15 mouse cellular contexts compared by ENCODE assay signal in the genomic region with DNA sequence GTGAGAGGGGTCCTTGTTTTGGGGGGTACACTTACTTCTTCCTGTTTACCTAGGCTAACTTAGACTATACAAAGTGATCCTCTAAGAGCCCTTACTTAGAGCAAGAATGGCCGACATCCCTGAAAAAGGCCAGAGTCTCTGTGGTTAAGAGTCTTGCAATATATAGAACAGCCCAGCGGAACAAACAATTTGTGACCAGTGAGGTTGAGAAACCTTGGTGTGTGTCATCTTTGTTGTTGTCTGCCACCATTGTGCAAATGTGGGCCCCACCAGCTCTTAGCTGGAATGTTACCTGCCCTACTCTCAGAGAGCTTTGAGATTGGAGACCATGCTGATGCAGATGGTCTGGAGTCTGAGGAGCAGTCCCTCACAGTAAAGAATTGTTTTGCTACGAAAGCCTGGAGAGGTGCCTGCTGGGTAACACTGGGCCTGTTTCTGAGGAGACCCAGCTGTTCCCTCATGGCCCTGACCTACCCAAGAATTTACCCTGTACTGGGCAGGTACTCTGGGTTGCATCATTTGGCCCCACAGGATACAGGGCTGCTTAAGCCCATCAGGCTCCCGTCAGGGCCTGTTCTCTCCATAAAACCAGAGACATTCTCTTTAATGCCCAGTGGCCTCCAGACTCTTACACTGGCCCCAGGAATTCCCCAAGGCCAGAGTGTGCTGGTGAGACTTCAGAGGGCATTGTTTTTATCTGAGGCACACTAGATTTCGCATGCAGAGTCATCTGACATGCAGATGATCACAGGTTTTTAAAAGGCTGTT. TPM values are rescaled to one million over a fixed set of nuclear protein-coding genes. Genes with fewer than 3 reads are reported as not detected.
DNase-seq lines count a peak whose midpoint lies in the region; ATAC-seq and TF ChIP-seq lines count a peak whose summit lies in the region.
"Had no signal": no experiment of that assay in that cellular context is flagged by ENCODE, and none has a peak within 500 bp of the region (broad histone marks: within the 10 kb centered on the region; RNA-seq: fewer than 3 reads in every experiment).

No protein-coding gene starts in this region.

- DNase-seq in forebrain, embryonic 10.5 days (ENCODE audit: extremely low spot score, low spot score): no peak
- no peak for DNase-seq in liver, postnatal 0 days
- no peak for DNase-seq in liver
- DNase-seq in MN1 (ENCODE audit: low spot score): peak; percentile 63
- no peak for DNase-seq in right cerebral cortex, postnatal 10 days (ENCODE audit: low spot score in 2 of 2)
- no peak for DNase-seq in B cell, adult 2 months
- DNase-seq: cerebellum, postnatal 10 days; gastrocnemius, postnatal 36 days; kidney, postnatal 10 days had no signal

- H3K4me3 ChIP-seq in forebrain, embryonic 10.5 days: no peak overlapping the region
- H3K4me3 ChIP-seq in forebrain, embryonic 13.5 days: no peak overlapping the region
- no peak overlapping the region for H3K4me3 ChIP-seq in liver, postnatal 0 days (ENCODE audit: low read depth, low read length)
- H3K4me3 ChIP-seq in intestine, postnatal 0 days (ENCODE audit: low read depth, low read length): no peak overlapping the region
- H3K4me3 ChIP-seq: heart, embryonic 15.5 days; limb, embryonic 12.5 days had no signal

- H3K27ac ChIP-seq in forebrain, embryonic 10.5 days: peak overlapping the region; percentile 22
- H3K27ac ChIP-seq in forebrain, embryonic 13.5 days: no peak overlapping the region
- H3K27ac ChIP-seq in liver, postnatal 0 days (ENCODE audit: low read depth): peak overlapping the region; percentile 63
- peak overlapping the region; percentile 83 for H3K27ac ChIP-seq in intestine, postnatal 0 days (ENCODE audit: low read depth, low read length)
- H3K27ac ChIP-seq: heart, embryonic 15.5 days; limb, embryonic 12.5 days; macrophage had no signal

- H3K4me2 ChIP-seq in forebrain, embryonic 13.5 days: no peak overlapping the region
- H3K4me2 ChIP-seq in liver, postnatal 0 days (ENCODE audit: low read depth, low read length): peak overlapping the region; percentile 13; the same call in 1 of the 2 replicates
- H3K4me2 ChIP-seq in intestine, postnatal 0 days (replicated peaks; ENCODE audit: low read depth): no peak overlapping the region
- H3K4me2 ChIP-seq: heart, embryonic 15.5 days; limb, embryonic 12.5 days had no signal

- 80% methylated on average over 5 of the region's 5 CpGs for WGBS in forebrain, embryonic 10.5 days
- 60% methylated on average over 5 of the region's 5 CpGs for WGBS in forebrain, embryonic 13.5 days
- 61% methylated on average over 5 of the region's 5 CpGs for WGBS in liver, postnatal 0 days (ENCODE audit: insufficient replicate concordance)
- WGBS in intestine, postnatal 0 days: 56% methylated on average over 5 of the region's 5 CpGs

- peaks cover 99% of the 10 kb centered on the region for H3K36me3 ChIP-seq in forebrain, embryonic 10.5 days (replicated peaks)
- H3K36me3 ChIP-seq in forebrain, embryonic 13.5 days (ENCODE audit: poor library complexity, severe bottlenecking): peaks cover 87% of the 10 kb centered on the region
- peaks cover 38% of the 10 kb centered on the region for H3K36me3 ChIP-seq in liver, postnatal 0 days (replicated peaks; ENCODE audit: insufficient read depth, low read length)
- H3K36me3 ChIP-seq in intestine, postnatal 0 days (ENCODE audit: control insufficient read depth, insufficient read depth): peaks cover 42% of the 10 kb centered on the region

- ATAC-seq in forebrain, embryonic 13.5 days: no peak
- peak; percentile 67 for ATAC-seq in liver, postnatal 0 days
- peak; percentile 69 for ATAC-seq in intestine, postnatal 0 days
- ATAC-seq: hindbrain, embryonic 16.5 days had no signal

- peaks cover 100% of the 10 kb centered on the region for H3K4me1 ChIP-seq in forebrain, embryonic 10.5 days
- H3K4me1 ChIP-seq in forebrain, embryonic 13.5 days: peaks cover 88% of the 10 kb centered on the region
- peaks cover 50% of the 10 kb centered on the region for H3K4me1 ChIP-seq in liver, postnatal 0 days (ENCODE audit: insufficient read depth)
- H3K4me1 ChIP-seq in intestine, postnatal 0 days (replicated peaks; ENCODE audit: control insufficient read depth, insufficient read depth, low read length): peaks cover 9% of the 10 kb centered on the region; the same call in 1 of the 2 replicates

- H3K27me3 ChIP-seq in forebrain, embryonic 10.5 days (ENCODE audit: poor library complexity, severe bottlenecking): peaks cover 49% of the 10 kb centered on the region
- H3K27me3 ChIP-seq in forebrain, embryonic 13.5 days: peaks cover 8% of the 10 kb centered on the region
- no peaks in the 10 kb centered on the region for H3K27me3 ChIP-seq in liver, postnatal 0 days (ENCODE audit: insufficient read depth, low read length)
- H3K27me3 ChIP-seq in intestine, postnatal 0 days (replicated peaks; ENCODE audit: control insufficient read depth, insufficient read depth, low read length): no peaks in the 10 kb centered on the region
- H3K27me3 ChIP-seq: limb, embryonic 12.5 days had no signal

- no peak for TF ChIP-seq CTCF in liver, postnatal 0 days (IDR thresholded peaks at IDR 0.05; ENCODE audit: low read depth)
- TF ChIP-seq CTCF in intestine, postnatal 0 days (IDR thresholded peaks at IDR 0.05; ENCODE audit: low read depth): no peak

- no peak overlapping the region for H3K9ac ChIP-seq in forebrain, embryonic 13.5 days
- H3K9ac ChIP-seq in liver, postnatal 0 days (replicated peaks): no peak overlapping the region
- H3K9ac ChIP-seq in intestine, postnatal 0 days (ENCODE audit: low read depth, low read length): no peak overlapping the region
- H3K9ac ChIP-seq: heart, embryonic 15.5 days; limb, embryonic 12.5 days had no signal

- H3K9me3 ChIP-seq in forebrain, embryonic 10.5 days: no peaks in the 10 kb centered on the region
- no peaks in the 10 kb centered on the region for H3K9me3 ChIP-seq in forebrain, embryonic 13.5 days (replicated peaks)
- H3K9me3 ChIP-seq in liver, postnatal 0 days (ENCODE audit: low read length): no peaks in the 10 kb centered on the region
- no peaks in the 10 kb centered on the region for H3K9me3 ChIP-seq in intestine, postnatal 0 days (ENCODE audit: control insufficient read depth)
- H3K9me3 ChIP-seq: heart, embryonic 15.5 days; limb, embryonic 12.5 days had no signal

- TF ChIP-seq EP300 in liver, postnatal 0 days (IDR thresholded peaks at IDR 0.05; ENCODE audit: low read depth): no peak

RNA-seq across cellular contexts. Expression of a gene that starts 19.6 kb away (rescaled TPM):
- 43.4 and 45.6 TPM in 2 replicates for polyA plus RNA-seq in forebrain, embryonic 10.5 days (2016; fragmentation: Nextera tagmentation; extraction: Ambion mirVana)
- 36.6 and 39.2 TPM in 2 replicates for polyA plus RNA-seq in forebrain, embryonic 13.5 days (2015; fragmentation: Nextera tagmentation; extraction: Ambion mirVana)
- polyA plus RNA-seq in liver, postnatal 0 days (2015; fragmentation: Nextera tagmentation; extraction: Ambion mirVana): 3.2 and 3.6 TPM in 2 replicates
- 24.3 and 28.6 TPM in 2 replicates for polyA plus RNA-seq in intestine, postnatal 0 days (2015; fragmentation: Nextera tagmentation; extraction: Ambion mirVana)
